Mouse (Mus musculus) lung, embryonic 16.5 days (tissue): Measurements from ENCODE around the gene Hnrnpc. TPM values are rescaled to one million over a fixed set of nuclear protein-coding genes. Genes with fewer than 3 reads are reported as not detected.

ENCODE experiments used
- ATAC-seq: fragments of 200-750 bp; cut with Nextera tagmentation; 2 replicates; pipeline ENCODE4 v1.8.0; 2017; ENCODE audit warnings: low read depth, mild to moderate bottlenecking, moderate library complexity
- H3K27ac ChIP-seq: fragments of 300-500 bp; sonication (generic); 2 replicates; pipeline ENCODE4 v1.5.1; 2014; ENCODE audit warnings: mild to moderate bottlenecking, control low read depth, low read length
- H3K27me3 ChIP-seq: fragments of 300-500 bp; sonication (generic); 2 replicates; pipeline ENCODE4 v1.6.1; 2014; ENCODE audit warnings: low read depth, low read length, mixed read lengths; ENCODE audit not compliant: control insufficient read depth, insufficient read depth
- H3K36me3 ChIP-seq: fragments of 300-500 bp; sonication (generic); 2 replicates; pipeline ENCODE4 v1.6.1; 2014; ENCODE audit warnings: low read length; ENCODE audit not compliant: control insufficient read depth, insufficient read depth
- H3K4me1 ChIP-seq: fragments of 300-500 bp; sonication (generic); replicated peaks from 2 replicates; pipeline ENCODE4 v1.6.1; 2014; ENCODE audit warnings: low read length, mixed read lengths; ENCODE audit not compliant: control insufficient read depth, insufficient read depth
- H3K4me2 ChIP-seq: fragments of 300-500 bp; sonication (generic); 2 replicates; pipeline ENCODE4 v1.6.1; 2014; ENCODE audit warnings: low read depth, low read length, control low read depth
- H3K4me3 ChIP-seq: fragments of 300-500 bp; sonication (generic); 2 replicates; pipeline ENCODE4 v1.5.1; 2014; ENCODE audit warnings: mild to moderate bottlenecking, low read length, control low read depth
- H3K9ac ChIP-seq: fragments of 300-500 bp; sonication (generic); 2 replicates; pipeline ENCODE4 v1.6.1; 2014; ENCODE audit warnings: low read length, control low read depth
- H3K9me3 ChIP-seq: fragments of 300-500 bp; sonication (generic); 2 replicates; pipeline ENCODE4 v1.6.1; 2016; ENCODE audit warnings: low read length; ENCODE audit not compliant: control insufficient read depth
- WGBS: fragments of 180-500 bp; shearing (Covaris S2); extraction: QIAGEN DNeasy Blood & Tissue Kit; methylation state at CpG from one replicate; pipeline ENCODE4 v1.1.7; 2014; 5-methylcytosine and 5-hydroxymethylcytosine counted together
- polyA plus RNA-seq: library from polyadenylated mRNA; unstranded; fragments of >200 nt; fragmentation: Nextera tagmentation; extraction: Ambion mirVana; gene quantifications from 2 replicates; pipeline ENCODE4 v1.2.1, GENCODE M21; 2015

Gene Hnrnpc
- 603 and 612 TPM in 2 replicates for polyA plus RNA-seq

GRCm38 (mm10) chr14:52103856-52104676, at the start of gene Hnrnpc:
Hnrnpc (minus strand) TSS chr14:52104028.
- peak within 1 kb of the TSS; percentile 98 for H3K27ac ChIP-seq
- H3K36me3 ChIP-seq, result no peaks in the 10 kb centered on the region
- H3K4me1 ChIP-seq, result peaks cover 30% of the 10 kb centered on the region
- peak within 1 kb of the TSS; percentile 67 for H3K4me3 ChIP-seq
- peak; percentile 97 for ATAC-seq
- H3K27me3 ChIP-seq, result no peaks in the 10 kb centered on the region
- H3K4me2 ChIP-seq, result peak within 1 kb of the TSS; percentile 72
- WGBS, result under 1% methylated on average over 50 of the region's 50 CpGs
- no peaks in the 10 kb centered on the region for H3K9me3 ChIP-seq
- peak within 1 kb of the TSS; percentile 90 for H3K9ac ChIP-seq

DNA sequence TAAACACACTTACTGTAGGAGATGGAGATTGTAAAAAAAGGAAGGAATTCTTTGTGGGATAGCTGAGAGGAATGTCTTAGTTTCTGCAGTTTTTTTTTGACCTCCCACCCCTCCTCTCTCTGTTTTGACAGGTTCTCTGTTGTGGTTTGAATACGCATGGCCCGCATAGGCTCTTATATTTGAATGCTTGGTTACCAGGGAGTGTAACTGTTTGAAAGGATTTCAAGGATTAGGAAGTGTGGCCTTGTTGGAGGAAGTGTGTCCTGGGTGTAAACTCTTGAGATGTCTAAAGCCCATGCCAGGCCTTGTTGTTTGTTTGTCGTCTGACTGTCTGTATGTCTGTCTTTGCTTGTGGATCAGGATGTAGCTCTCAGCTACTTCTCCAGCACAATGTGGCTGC, 48.8 kb upstream of the Hnrnpc start:
- H3K4me3 ChIP-seq, result no peak overlapping the region

GRCm38 (mm10) chr14:52152179-52152578, 48.4 kb upstream of the Hnrnpc start:
- no peak overlapping the region for H3K27ac ChIP-seq
- H3K9me3 ChIP-seq, result no peaks in the 10 kb centered on the region
- H3K9ac ChIP-seq, result no peak overlapping the region
- H3K36me3 ChIP-seq, result no peaks in the 10 kb centered on the region
- ATAC-seq, result no peak
- H3K4me1 ChIP-seq, result no peaks in the 10 kb centered on the region
- no peaks in the 10 kb centered on the region for H3K27me3 ChIP-seq
- 33% methylated on average over 7 of the region's 7 CpGs for WGBS
- no peak overlapping the region for H3K4me2 ChIP-seq
- no peak overlapping the region for H3K4me3 ChIP-seq

More for the DNA sequence above, 48.8 kb upstream of the Hnrnpc start:
- no peaks in the 10 kb centered on the region for H3K36me3 ChIP-seq
- H3K4me1 ChIP-seq, result no peaks in the 10 kb centered on the region
- 49% methylated on average over 3 of the region's 3 CpGs for WGBS
- H3K9me3 ChIP-seq, result no peaks in the 10 kb centered on the region
- no peaks in the 10 kb centered on the region for H3K27me3 ChIP-seq
- no peak for ATAC-seq
- H3K9ac ChIP-seq, result no peak overlapping the region
- H3K27ac ChIP-seq, result no peak overlapping the region
- no peak overlapping the region for H3K4me2 ChIP-seq

DNA sequence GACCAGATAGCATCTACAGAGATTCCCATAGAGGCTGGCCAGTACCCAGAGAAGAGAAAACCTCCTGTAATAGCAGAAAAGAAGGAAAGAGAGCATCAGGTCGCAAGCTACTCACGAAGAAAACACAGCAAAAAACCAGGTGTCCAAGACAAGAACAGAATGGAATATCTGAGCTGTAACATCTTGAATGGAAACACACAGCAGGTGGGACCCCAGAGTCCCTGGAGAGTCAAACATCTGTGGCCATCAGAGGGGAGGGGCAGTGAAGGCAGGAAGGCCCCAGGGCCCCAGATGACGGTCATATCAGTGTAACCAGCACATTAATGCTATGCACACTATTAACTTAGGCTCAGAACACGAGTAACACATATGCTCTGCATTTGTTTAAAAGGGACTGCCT, 46.1 kb upstream of the Hnrnpc start:
- H3K4me3 ChIP-seq, result no peak overlapping the region
- H3K4me1 ChIP-seq, result no peaks in the 10 kb centered on the region
- WGBS, result 59% methylated on average over 4 of the region's 4 CpGs
- H3K27me3 ChIP-seq, result no peaks in the 10 kb centered on the region
- H3K9me3 ChIP-seq, result no peaks in the 10 kb centered on the region
- H3K9ac ChIP-seq, result no peak overlapping the region
- ATAC-seq, result no peak
- H3K36me3 ChIP-seq, result no peaks in the 10 kb centered on the region
- no peak overlapping the region for H3K4me2 ChIP-seq
- H3K27ac ChIP-seq, result no peak overlapping the region

DNA sequence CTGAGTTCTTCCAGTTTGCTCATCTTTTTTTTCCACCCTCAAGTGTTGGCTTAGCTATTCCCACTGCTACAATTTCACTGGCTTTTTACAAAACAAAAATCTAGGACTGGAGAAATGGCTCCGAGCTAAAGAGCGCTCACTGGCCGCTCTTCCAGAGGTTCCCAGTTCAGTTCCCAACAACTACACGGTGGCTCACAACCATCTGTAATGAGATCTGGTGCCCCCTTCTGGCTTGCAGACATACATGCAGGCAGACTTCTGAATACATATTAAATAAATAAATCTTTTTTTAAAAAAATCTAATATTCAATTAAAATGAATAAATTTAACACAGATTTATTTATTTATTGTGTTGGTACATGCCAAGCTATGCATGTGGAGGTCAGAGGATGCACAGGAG, 42.7 kb upstream of the Hnrnpc start:
- H3K4me1 ChIP-seq, result 0 out of 2 replicates have a peak, but pooled peaks cover under 1% of the 10 kb centered on the region
- no peak overlapping the region for H3K9ac ChIP-seq
- H3K9me3 ChIP-seq, result no peaks in the 10 kb centered on the region
- 57% methylated on average over 4 of the region's 4 CpGs for WGBS
- H3K4me3 ChIP-seq, result no peak overlapping the region
- no peak for ATAC-seq
- no peak overlapping the region for H3K4me2 ChIP-seq
- no peaks in the 10 kb centered on the region for H3K36me3 ChIP-seq
- no peak overlapping the region for H3K27ac ChIP-seq
- no peaks in the 10 kb centered on the region for H3K27me3 ChIP-seq

- no peaks in the 10 kb centered on the region for H3K36me3 ChIP-seq
- H3K4me3 ChIP-seq, result no peak overlapping the region
- no peaks in the 10 kb centered on the region for H3K27me3 ChIP-seq
- H3K4me2 ChIP-seq, result no peak overlapping the region
- peaks cover 8% of the 10 kb centered on the region; the same call in 1 of the 2 replicates for H3K4me1 ChIP-seq
- 74% methylated on average over 4 of the region's 4 CpGs for WGBS
- no peaks in the 10 kb centered on the region for H3K9me3 ChIP-seq
- ATAC-seq, result no peak
- no peak overlapping the region for H3K27ac ChIP-seq
- H3K9ac ChIP-seq, result no peak overlapping the region
These were observed 40.3 kb upstream of the Hnrnpc start for GRCm38 (mm10) chr14:52144165-52144564.

DNA sequence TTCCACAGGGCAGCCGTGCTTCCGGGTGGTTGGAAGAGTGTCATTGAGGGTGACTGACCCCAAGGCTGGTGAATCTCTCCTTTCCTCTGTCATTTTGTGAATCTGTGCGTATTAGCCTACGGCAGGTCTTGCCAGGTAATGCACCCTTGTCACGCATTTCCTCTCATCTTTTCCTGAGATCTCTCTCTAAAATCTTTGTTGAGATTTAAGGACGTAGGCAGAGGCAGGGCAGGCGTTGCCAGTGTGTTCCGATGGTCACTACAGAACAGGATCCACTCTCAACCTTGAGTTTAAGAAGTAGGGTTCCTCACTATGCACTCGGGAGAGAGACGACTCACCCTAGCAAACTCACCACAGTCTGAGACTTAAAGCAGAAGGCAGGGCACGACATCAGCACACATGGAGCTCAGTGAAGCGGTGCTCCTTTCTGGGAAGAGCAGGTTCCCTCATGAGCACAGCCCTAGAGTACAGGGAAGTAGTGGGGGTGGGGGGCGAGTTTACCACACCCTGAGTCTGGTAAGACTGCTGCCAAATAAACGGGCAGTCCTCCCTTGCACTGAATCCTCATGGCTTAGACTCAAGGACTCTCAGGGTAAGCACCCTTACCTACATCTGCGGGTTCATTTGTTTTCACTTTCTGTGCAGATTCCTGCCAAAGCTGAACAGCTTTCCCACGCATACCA, 37.8 kb upstream of the Hnrnpc start:
- 0 out of 2 replicates have a peak overlapping the region, but pooled peaks have one; percentile 5 for H3K4me3 ChIP-seq
- H3K27ac ChIP-seq, result peak overlapping the region; percentile 31; the same call in 1 of the 2 replicates

DNA sequence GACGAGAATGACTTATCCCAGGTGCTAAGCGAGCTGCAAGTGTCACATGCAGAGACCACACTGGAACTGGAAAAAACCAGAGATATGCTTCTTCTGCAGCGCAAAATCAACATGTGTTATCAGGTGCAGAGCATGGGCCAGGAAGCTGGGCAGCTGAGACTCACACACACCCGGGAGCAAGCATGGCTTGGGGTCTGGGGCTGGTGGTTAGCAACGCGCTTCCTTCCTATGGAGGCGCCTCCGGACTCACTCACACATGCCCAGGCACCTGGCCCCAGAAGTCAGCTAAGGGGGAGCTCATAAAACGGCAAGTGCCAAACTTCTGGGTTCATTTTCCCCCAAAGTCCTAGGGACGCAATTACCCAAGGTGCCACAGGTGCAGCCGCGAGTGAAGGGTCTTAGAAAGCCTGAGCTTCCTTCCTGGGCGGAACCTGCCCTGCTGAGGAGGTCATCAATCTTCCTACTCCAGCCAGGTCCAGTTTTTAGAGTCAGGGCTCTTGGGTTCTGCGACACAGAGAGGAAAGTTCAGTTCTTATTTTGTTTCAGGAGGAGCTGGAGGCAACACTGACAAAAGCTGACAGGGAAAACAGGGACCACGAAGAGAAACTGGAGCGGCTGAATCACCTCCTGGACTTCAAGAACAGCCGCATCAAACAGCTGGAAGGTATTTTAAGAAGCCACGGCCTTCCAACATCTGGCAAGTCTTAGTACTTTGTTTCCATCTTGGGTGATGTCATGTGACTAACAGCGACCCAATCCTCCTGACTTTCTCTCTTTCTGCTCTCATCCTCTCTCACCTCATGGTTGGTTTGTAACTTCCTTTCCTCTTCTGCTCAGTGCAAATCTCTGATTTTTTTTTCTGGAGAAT, 37.0 kb upstream of the Hnrnpc start:
- WGBS, result 31% methylated on average over 19 of the region's 19 CpGs
- peak; percentile 18; the same call in 1 of the 2 replicates for ATAC-seq

More for the DNA sequence above, 37.8 kb upstream of the Hnrnpc start:
- WGBS, result 48% methylated on average over 16 of the region's 16 CpGs
- no peaks in the 10 kb centered on the region for H3K27me3 ChIP-seq
- no peaks in the 10 kb centered on the region for H3K9me3 ChIP-seq
- ATAC-seq, result peak; percentile 95
- H3K36me3 ChIP-seq, result no peaks in the 10 kb centered on the region
- H3K9ac ChIP-seq, result no peak overlapping the region
- H3K4me2 ChIP-seq, result peak overlapping the region; percentile 45
- peaks cover 8% of the 10 kb centered on the region; the same call in 1 of the 2 replicates for H3K4me1 ChIP-seq

More for the DNA sequence above, 37.0 kb upstream of the Hnrnpc start:
- Histone ChIP-seq H3K27ac (no peak overlapping the region), H3K9ac (0 out of 2 replicates have a peak overlapping the region, but pooled peaks have one; percentile 8), H3K36me3 (no peaks in the 10 kb centered on the region), H3K4me3 (peak overlapping the region; percentile 5; the same call in 1 of the 2 replicates), H3K9me3 (no peaks in the 10 kb centered on the region), H3K27me3 (no peaks in the 10 kb centered on the region), H3K4me2 (peak overlapping the region; percentile 45), H3K4me1 (peaks cover 8% of the 10 kb centered on the region; the same call in 1 of the 2 replicates)
